Mouse (Mus musculus): ENCODE data around the gene Rtcb.
A peak's percentile ranks its signal among the peaks of the same experiment; 100 is the strongest.

The Rtcb gene

GRCm38 (mm10) chr10:85936280-85936965, 21.2 kb downstream of the Rtcb start:
- DNase-seq (ENCODE audit: low spot score) = no peak

- DNase-seq (ENCODE audit: low spot score) = no peak
Measured at GRCm38 (mm10) chr10:85929962-85930361, 27.7 kb downstream of the Rtcb start.

GRCm38 (mm10) chr10:85929208-85929591, 28.4 kb downstream of the Rtcb start:
- DNase-seq (ENCODE audit: low spot score) = no peak

GRCm38 (mm10) chr10:85928499-85929207, 29.0 kb downstream of the Rtcb start:
- peak; percentile 63 for DNase-seq (ENCODE audit: low spot score)

GRCm38 (mm10) chr10:85927676-85928445, 29.8 kb downstream of the Rtcb start, which contains the start of gene Ascl4:
Gene Ascl4, plus strand, starts transcription at chr10:85927681.
- no peak for DNase-seq (ENCODE audit: low spot score)

GRCm38 (mm10) chr10:85916498-85917309, 40.9 kb downstream of the Rtcb start, which contains the start of gene Prdm4:
Gene Prdm4, minus strand, starts transcription at chr10:85917142.
- DNase-seq (ENCODE audit: low spot score) = peak; percentile 97

All from left cerebral cortex, adult 11 months (tissue).